Mouse (Mus musculus): ENCODE measurements around the gene Lkaaear1. TPM values are rescaled to one million over a fixed set of nuclear protein-coding genes. Genes with fewer than 3 reads are reported as not detected.
A peak's percentile ranks its signal among the peaks of the same experiment; 100 is the strongest.

Gene Lkaaear1
- total RNA-seq, 1 experiment from 2014 or later: not detected

DNA sequence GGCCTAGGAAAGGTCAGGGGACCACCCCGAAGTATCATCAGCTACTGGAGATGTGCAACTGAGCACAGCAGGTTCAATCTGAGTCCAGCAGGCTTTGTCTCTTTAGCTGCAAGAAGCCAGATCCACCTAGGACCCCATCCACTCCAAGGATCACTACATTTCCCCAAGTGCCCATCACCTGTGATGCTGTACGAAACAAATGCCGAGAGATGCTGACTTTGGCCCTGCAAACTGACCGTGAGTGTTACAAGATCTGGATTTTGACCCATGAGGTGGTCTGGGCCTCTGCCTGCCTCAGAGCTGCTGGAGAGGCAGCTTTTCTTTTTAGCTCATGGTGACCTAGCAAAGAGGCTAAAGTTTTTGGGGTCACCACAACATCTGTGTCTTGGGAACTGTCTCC, 12.6 kb downstream of the Lkaaear1 start:
- no peak for ATAC-seq (replicated peaks; ENCODE audit: low read depth, poor library complexity, severe bottlenecking)

DNA sequence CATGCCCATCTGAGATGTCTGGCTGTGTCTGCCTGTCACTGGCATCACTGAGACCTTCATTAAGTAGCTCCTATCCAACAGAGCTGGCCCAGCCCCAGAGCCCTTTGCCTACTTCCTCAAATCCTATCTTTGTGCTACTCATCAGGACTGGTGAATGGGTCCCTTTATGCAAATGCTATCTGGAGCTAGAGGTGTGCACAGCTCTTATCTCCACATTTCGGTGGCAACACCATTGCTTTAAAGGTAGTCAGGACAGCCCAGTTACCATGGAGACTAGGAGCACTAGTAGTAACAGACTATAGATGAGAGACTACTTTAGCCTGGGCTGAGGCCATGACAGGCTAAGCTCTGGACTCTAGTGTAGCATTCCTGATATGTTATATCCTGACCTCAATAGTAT, 13.5 kb downstream of the Lkaaear1 start:
- 0 out of 2 replicates have a peak, but pooled peaks have one; percentile 19 for ATAC-seq (replicated peaks; ENCODE audit: low read depth, poor library complexity, severe bottlenecking)

GRCm38 (mm10) chr2:181683381-181683780, 14.9 kb downstream of the Lkaaear1 start:
- ATAC-seq (replicated peaks; ENCODE audit: low read depth, poor library complexity, severe bottlenecking): no peak

GRCm38 (mm10) chr2:181681978-181682377, 16.3 kb downstream of the Lkaaear1 start:
- no peak for ATAC-seq (replicated peaks; ENCODE audit: low read depth, poor library complexity, severe bottlenecking)

GRCm38 (mm10) chr2:181680716-181681117, 17.5 kb downstream of the Lkaaear1 start:
- peak; percentile 10; the same call in 1 of the 2 replicates for ATAC-seq (replicated peaks; ENCODE audit: low read depth, poor library complexity, severe bottlenecking)

DNA sequence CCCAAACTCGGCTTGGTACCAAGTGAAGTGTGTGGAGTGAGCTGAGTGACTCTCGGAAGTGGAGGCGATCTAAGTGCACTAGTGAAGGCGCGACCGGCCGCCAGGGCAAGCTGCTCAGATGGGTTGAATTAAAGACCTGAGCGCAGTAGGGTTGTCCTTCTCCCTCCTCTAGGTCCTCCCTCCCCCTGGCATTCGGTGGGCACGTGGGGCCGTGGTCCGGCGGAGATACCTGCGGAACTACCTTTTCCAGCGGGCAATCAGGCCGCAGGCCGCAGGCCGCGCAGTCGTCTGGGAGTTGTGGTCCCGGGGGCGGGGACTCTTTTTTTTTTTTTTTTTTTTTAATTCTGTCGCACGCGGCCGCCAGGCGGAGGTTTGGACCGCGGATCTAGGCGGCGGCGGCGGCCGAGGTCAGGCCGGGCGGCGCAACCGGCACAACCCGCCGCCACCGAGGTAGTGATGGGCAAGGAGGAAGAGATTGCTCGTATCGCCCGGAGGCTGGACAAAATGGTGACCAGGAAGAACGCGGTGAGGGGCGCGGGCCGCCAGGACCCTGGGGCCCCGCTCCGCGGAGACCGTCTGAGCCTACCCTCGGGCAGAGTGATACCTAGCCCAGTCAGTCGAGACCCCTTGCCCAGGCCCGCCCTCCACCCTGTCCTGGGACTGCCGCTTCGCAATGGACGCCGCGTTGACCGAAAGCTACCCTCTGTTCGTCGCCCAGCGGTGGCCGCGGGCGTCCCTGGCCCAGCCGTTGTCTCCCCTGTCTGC, 18.1 kb downstream of the Lkaaear1 start, which contains the start of gene Tcea2:
Gene Tcea2, plus strand, starts transcription at position 360 of the 765 bp plus-strand sequence.
- peak; percentile 41 for ATAC-seq (replicated peaks; ENCODE audit: low read depth, poor library complexity, severe bottlenecking)

DNA sequence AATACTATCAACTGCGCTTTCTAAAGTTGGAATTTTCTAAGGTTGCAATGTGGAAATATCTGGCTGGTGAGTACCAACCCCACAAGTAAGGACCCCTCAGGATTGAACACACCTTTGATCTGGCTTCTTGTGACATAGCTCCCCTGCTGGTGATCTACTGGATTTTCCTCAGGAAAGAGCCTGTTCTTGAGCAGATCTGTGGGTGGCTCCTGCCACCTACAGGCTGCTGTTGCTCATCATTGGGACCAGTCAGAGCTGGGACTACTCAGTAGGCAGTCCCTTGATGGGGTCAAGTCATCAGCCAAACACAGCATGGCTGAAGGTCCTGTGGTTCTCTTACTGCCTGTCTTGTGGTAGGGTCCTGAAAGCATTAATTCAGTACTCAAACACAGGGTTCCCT, 19.5 kb downstream of the Lkaaear1 start:
- ATAC-seq (replicated peaks; ENCODE audit: low read depth, poor library complexity, severe bottlenecking): peak; percentile 77

DNA sequence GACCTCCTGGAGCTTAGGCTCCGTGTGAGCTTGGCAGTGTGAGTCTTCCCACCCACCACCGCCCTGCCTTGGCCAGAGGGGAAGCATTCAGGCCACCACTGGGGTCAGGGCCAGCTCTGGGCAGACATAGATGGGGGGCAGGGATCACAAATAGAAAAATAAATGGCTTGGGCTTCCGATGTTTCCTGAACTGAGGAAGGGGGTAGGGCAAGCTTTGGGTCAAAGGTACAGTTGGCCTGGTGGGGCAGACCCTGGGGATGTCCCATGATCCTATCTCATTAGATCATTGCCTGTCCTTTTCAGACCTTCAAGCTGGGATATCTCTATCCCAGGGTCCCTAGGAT, 20.5 kb downstream of the Lkaaear1 start:
- no peak for ATAC-seq (replicated peaks; ENCODE audit: low read depth, poor library complexity, severe bottlenecking)

GRCm38 (mm10) chr2:181677096-181677754, 21.0 kb downstream of the Lkaaear1 start:
- ATAC-seq (replicated peaks; ENCODE audit: low read depth, poor library complexity, severe bottlenecking): no peak

DNA sequence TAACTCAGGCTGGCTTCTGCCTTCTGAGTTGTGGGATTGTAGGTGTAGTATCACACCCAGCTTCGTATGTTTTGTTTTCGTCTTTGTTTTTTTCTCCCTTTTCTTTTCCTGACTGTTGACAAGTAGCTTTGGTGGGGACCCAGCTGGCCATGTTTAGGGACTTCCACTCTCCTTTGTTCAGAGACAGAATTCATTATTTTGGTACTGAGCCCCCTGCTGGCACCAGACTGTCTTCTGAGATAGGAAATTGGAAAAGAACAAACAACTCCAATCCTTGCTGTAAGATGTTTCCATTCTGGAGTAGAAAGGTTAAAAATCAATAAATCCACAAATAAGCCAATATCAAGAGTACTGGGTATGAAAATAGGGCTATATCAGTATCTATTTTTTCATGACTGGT, 21.8 kb downstream of the Lkaaear1 start:
- no peak for ATAC-seq (replicated peaks; ENCODE audit: low read depth, poor library complexity, severe bottlenecking)

DNA sequence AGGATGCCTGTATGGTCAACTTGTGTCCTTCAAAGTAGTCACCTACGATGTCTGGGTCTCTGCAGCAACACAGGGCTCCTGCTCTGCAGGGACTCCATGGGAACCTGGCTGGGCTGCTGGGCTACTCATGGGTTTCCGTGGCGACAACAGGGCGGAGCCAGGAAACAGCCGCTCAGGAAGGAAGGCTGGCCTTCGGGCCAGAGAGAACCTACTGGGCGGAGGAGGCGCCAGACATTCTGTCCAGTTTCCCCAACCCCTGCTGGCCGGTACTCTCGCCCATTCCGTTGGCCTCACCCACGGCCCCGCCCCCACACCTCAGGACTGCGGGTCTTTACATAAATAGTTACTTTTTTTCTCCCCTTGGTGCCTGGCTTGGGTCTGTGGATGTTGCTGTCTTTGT, 22.8 kb downstream of the Lkaaear1 start:
- peak; percentile 58 for ATAC-seq (replicated peaks; ENCODE audit: low read depth, poor library complexity, severe bottlenecking)

- no peak for ATAC-seq (replicated peaks; ENCODE audit: low read depth, poor library complexity, severe bottlenecking)
Observed at GRCm38 (mm10) chr2:181674934-181675333, 23.3 kb downstream of the Lkaaear1 start.

GRCm38 (mm10) chr2:181673501-181673900, 24.7 kb downstream of the Lkaaear1 start:
- ATAC-seq (replicated peaks; ENCODE audit: low read depth, poor library complexity, severe bottlenecking): no peak

DNA sequence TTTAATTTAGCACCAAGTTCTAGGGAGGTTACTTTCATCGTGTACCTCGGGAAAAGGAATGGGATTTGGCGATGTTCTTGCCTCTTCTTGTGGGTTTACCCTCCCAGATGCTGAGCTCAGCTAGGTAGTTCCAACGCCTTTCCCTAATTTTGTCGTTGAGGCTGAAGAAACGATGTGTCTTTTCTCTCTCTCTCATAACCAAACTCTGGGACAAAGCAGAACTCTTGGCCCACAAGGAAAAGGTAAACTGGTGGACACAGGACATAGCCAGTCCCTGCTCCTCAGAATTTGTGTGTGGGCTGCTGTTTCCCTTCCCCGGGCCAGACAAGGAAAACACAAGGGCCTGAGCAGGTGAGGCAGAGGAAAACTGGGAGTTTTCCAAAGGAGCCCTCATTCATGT, 26.3 kb downstream of the Lkaaear1 start:
- ATAC-seq (replicated peaks; ENCODE audit: low read depth, poor library complexity, severe bottlenecking): no peak

DNA sequence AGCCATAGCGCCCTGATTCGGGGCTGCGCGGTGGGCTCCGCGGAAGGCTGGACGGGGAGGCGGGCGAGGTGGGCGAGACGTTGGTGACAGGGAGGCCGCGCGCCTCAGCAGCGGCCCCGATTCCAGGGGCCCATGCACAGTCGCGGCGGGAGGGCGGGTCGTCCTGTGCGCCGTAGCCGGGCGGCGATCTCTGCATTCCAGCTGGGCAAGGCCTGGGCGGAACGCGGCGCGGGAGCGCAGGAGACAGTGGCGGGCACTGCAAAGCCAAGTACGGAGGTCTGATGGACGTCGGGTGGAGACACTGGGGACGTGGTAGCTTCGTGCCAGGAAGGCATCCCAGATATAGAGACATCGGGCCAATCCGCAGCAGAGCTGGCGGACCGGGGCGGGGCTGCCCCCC, 26.9 kb downstream of the Lkaaear1 start, which contains the start of gene Sox18:
Gene Sox18, minus strand, starts transcription at position 315 of the 400 bp plus-strand sequence.
- ATAC-seq (replicated peaks; ENCODE audit: low read depth, poor library complexity, severe bottlenecking): no peak

DNA sequence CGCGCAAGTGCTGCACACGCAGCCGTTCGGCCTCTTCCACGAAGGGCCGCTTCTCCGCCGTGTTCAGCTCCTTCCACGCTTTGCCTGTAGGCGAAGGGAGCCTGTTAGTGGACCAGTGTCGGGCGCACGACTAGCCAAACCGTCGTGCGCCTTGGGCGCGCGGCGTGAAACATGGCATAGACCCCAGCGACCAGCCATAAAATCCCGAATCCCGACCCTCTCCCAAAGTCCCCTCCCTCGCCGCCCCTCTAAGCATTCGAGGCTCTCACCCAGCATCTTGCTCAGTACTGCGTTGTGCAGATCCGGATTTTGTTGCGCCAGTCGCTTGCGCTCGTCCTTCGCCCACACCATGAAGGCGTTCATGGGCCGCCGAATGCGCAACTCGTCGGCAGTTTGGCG, 27.3 kb downstream of the Lkaaear1 start:
- ATAC-seq (replicated peaks; ENCODE audit: low read depth, poor library complexity, severe bottlenecking): no peak

DNA sequence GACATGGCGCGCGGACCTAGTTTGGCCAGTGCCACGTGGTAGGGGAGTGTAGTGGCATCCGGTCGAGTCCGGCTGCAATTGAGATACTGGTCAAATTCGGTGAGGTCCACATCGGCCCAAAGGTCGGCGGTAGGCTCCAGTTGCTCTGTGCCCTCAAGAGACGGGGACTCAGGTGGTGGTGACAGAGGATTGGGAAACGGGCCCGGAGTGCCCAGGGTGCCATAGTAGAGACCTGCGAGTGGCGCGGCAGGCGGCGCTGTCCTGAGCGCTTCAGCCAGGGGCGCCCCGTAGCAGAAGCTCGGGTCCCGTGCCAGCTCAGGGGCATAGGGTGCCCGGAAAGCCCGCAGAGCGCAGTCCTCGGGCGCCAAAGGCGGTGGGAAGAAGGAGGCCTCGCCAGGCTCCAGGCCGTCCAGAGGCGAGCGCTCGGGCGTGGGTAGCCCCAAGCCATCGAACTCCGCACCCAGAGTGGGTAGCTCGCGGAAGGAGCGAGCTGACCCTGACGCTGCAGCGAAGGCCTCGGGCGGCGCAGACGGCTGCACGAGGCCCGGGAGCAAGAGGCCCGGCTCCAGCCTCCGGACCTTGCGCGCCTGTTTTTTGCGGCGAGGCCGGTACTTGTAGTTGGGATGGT, 27.8 kb downstream of the Lkaaear1 start:
- peak; percentile 65 for ATAC-seq (replicated peaks; ENCODE audit: low read depth, poor library complexity, severe bottlenecking)

DNA sequence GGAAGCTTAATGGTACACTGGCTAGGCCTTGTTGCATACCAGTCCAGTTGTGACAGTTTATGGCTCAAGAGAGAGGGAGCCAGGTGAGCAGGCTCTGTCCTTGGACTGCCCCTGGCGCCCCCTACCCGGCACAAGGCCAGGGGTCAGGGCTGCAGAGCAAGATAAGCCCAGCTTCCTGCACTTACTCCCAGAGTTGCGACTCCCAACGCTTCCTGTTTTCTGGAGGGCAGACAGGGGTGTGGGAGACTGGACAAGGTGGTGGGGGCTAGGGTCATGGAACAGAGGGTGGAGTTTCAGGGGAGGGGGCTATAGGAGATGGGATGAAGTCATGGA, 35.0 kb downstream of the Lkaaear1 start:
- 0 out of 2 replicates have a peak, but pooled peaks have one; percentile 3 for ATAC-seq (replicated peaks; ENCODE audit: low read depth, poor library complexity, severe bottlenecking)

DNA sequence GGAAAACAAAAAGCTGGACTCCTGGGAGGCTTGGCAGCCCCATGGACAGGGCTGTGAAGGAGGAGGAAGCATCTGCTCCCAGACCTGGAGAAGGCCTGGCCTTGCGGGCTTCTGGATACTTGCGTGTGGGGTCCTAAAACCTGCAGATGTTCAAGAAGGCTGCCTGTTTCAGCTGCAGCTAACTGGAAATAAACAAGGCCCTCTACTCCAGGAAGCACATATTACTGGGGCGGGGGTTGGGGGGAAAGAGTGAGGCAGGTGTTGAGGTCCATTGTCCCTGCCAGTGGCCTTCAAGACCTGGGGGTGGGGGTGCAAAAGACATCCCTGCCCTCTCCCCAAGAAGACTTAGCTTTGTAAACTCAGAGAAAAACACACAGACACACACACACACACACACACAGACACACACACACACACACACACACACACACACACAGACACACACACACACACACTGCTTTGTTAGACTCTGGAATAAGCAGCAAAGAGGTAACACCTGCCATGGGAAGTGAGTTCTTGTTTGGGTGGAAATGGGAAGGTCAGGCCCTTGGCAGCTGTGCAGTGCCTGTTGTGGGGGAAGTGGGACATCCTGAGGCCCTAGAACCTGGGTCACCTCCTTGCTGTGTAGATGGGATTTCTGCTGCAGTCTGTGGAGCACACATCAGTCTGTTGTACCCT, 35.5 kb downstream of the Lkaaear1 start:
- ATAC-seq (replicated peaks; ENCODE audit: low read depth, poor library complexity, severe bottlenecking): no peak

GRCm38 (mm10) chr2:181659609-181660055, 38.6 kb downstream of the Lkaaear1 start:
- peak; percentile 86 for ATAC-seq (replicated peaks; ENCODE audit: low read depth, poor library complexity, severe bottlenecking)
